Mouse (Mus musculus): ENCODE measurements around the gene A730061H03Rik. TPM values are rescaled to one million over a fixed set of nuclear protein-coding genes. Genes with fewer than 3 reads are reported as not detected.
A peak's percentile ranks its signal among the peaks of the same experiment; 100 is the strongest.

The A730061H03Rik gene
- polyA plus RNA-seq, 1 experiment, result 0.86 TPM

- Histone ChIP-seq H3K4me3 (ENCODE audit: insufficient read depth, low read length) (no peak overlapping the region), H3K27ac (ENCODE audit: insufficient read depth, low read length) (no peak overlapping the region), H3K4me1 (ENCODE audit: control insufficient read depth, insufficient read depth, low read length) (peaks cover 1% of the 10 kb centered on the region; the same call in 1 of the 2 replicates)
- TF ChIP-seq CTCF (IDR thresholded peaks at IDR 0.05; ENCODE audit: extremely low read depth, insufficient read depth, low read length) (peak; percentile 30; the same call in 1 of the 2 replicates), POLR2A (IDR thresholded peaks at IDR 0.05; ENCODE audit: extremely low read depth, insufficient read depth, low read length) (no peak)
Measured at GRCm38 (mm10) chr14:55581981-55582681, 21.9 kb upstream of the A730061H03Rik start.

- Histone ChIP-seq H3K27ac (ENCODE audit: insufficient read depth, low read length) (no peak overlapping the region), H3K4me3 (ENCODE audit: insufficient read depth, low read length) (no peak overlapping the region), H3K4me1 (ENCODE audit: control insufficient read depth, insufficient read depth, low read length) (peaks cover 1% of the 10 kb centered on the region; the same call in 1 of the 2 replicates)
- TF ChIP-seq POLR2A (IDR thresholded peaks at IDR 0.05; ENCODE audit: extremely low read depth, insufficient read depth, low read length), result 0 out of 2 replicates have a peak, but pooled peaks have one; percentile 5
- TF ChIP-seq CTCF (IDR thresholded peaks at IDR 0.05; ENCODE audit: extremely low read depth, insufficient read depth, low read length), result no peak
Measured at GRCm38 (mm10) chr14:55580731-55581130, 20.5 kb upstream of the A730061H03Rik start.

GRCm38 (mm10) chr14:55579511-55580496 is 19.6 kb upstream of the A730061H03Rik start:
- H3K4me3 ChIP-seq (ENCODE audit: insufficient read depth, low read length), result no peak overlapping the region
- H3K27ac ChIP-seq (ENCODE audit: insufficient read depth, low read length), result no peak overlapping the region
- H3K4me1 ChIP-seq (ENCODE audit: control insufficient read depth, insufficient read depth, low read length), result peaks cover 1% of the 10 kb centered on the region; the same call in 1 of the 2 replicates
- no peak for TF ChIP-seq CTCF (IDR thresholded peaks at IDR 0.05; ENCODE audit: extremely low read depth, insufficient read depth, low read length)
- no peak for TF ChIP-seq POLR2A (IDR thresholded peaks at IDR 0.05; ENCODE audit: extremely low read depth, insufficient read depth, low read length)

DNA sequence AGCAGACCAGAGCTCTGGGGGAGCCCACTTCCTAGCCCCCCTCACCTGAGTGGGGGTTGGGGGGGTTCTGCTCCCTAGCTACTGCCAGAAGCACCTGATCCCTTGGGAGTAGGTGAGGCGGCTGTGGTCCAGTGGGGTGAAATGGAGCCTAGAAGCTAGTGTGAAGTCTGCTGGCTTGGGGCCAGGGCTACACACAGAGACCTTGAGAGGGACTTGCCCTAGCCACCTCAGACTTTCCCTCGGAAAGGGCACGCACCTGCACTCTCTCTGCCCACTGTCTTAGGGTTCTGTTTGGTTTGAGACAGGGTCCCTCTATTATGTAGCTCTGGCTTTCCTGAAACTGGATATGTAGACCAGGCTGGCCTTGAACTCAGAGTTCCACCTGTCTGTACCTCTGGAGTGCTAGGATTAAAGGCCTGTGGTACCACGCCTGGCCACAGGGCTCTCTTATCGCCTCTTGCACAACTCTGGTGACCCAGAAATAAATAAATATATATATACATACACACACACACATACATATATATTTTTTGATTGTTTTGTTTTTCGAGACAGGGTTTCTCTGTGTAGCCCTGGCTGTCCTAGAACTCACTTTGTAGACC is 18.6 kb upstream of the A730061H03Rik start:
- TF ChIP-seq POLR2A (IDR thresholded peaks at IDR 0.05; ENCODE audit: extremely low read depth, insufficient read depth, low read length), result no peak
- TF ChIP-seq CTCF (IDR thresholded peaks at IDR 0.05; ENCODE audit: extremely low read depth, insufficient read depth, low read length), result no peak
- Histone ChIP-seq H3K27ac (ENCODE audit: insufficient read depth, low read length) (peak overlapping the region; percentile 67), H3K4me1 (ENCODE audit: control insufficient read depth, insufficient read depth, low read length) (peaks cover 1% of the 10 kb centered on the region; the same call in 1 of the 2 replicates), H3K4me3 (ENCODE audit: insufficient read depth, low read length) (peak overlapping the region; percentile 56)

DNA sequence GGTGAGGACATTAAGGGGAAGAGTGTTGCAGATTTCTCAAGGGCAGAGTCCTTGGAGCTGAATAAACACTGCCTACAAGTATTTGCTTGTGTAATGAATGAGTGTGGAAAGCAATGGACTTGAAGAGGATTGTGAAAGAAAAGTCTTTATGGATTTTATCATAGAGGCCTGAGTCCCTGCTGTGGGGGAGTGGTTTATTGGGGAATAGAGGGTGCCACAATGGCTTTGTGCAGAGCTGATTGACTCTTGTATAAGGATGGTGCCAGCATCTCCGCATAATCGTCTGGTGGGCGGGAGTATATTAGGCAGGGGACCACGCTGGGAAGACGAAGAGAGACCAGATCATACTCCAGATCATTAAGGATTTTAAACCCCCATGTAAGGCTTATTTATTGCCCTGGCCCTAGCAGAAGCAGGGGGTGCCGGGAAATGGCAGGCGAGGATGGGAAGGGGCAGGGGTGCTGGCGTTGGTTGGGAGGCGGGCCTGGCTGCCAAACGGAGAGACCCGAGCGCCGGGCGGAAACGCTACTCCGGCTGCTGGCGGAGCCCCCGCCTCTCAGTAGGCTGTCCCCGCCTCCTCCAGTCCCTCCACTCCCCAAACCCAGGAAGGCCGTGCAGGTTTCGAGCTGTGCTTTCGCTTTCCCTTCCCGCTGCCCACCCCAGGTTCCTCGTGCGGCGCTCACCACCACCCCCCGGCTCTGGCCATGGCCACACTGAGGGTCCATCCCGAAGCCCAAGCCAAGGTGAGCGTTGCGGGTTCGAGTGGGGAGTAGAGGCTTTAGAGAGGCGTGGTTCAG is 17.9 kb upstream of the A730061H03Rik start, which contains the start of gene Psme1:
Psme1 (plus strand) TSS at position 253 of the 797 bp plus-strand sequence.
- TF ChIP-seq POLR2A (IDR thresholded peaks at IDR 0.05; ENCODE audit: extremely low read depth, insufficient read depth, low read length), result 0 out of 2 replicates have a peak, but pooled peaks have one; percentile 14
- TF ChIP-seq CTCF (IDR thresholded peaks at IDR 0.05; ENCODE audit: extremely low read depth, insufficient read depth, low read length), result no peak
- Histone ChIP-seq H3K4me3 (ENCODE audit: insufficient read depth, low read length) (peak within 1 kb of the TSS; percentile 56), H3K4me1 (ENCODE audit: control insufficient read depth, insufficient read depth, low read length) (peaks cover 1% of the 10 kb centered on the region; the same call in 1 of the 2 replicates), H3K27ac (ENCODE audit: insufficient read depth, low read length) (peak within 1 kb of the TSS; percentile 67)

- Histone ChIP-seq H3K4me1 (ENCODE audit: control insufficient read depth, insufficient read depth, low read length) (peaks cover 1% of the 10 kb centered on the region; the same call in 1 of the 2 replicates), H3K4me3 (ENCODE audit: insufficient read depth, low read length) (no peak overlapping the region), H3K27ac (ENCODE audit: insufficient read depth, low read length) (no peak overlapping the region)
- TF ChIP-seq POLR2A (IDR thresholded peaks at IDR 0.05; ENCODE audit: extremely low read depth, insufficient read depth, low read length) (no peak), CTCF (IDR thresholded peaks at IDR 0.05; ENCODE audit: extremely low read depth, insufficient read depth, low read length) (no peak)
Measured at GRCm38 (mm10) chr14:55576376-55576775, 16.2 kb upstream of the A730061H03Rik start.

DNA sequence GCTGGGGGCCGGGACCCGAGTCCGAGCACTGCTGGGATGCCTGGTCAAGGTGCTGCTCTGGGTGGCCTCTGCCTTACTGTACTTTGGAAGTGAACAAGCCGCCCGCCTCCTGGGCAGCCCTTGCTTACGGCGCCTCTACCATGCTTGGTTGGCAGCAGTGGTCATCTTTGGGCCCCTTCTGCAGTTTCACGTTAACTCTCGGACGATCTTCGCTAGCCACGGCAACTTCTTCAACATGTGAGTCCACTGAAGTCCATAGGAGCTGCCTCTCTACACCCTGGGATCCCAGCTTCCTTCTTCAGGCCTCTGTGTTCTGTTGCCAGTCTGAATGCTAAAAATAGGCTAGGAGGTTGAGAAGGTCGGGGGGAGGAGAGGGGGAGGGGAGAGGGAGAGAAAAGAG is 15.5 kb upstream of the A730061H03Rik start:
- H3K27ac ChIP-seq (ENCODE audit: insufficient read depth, low read length), result no peak overlapping the region
- no peak overlapping the region for H3K4me3 ChIP-seq (ENCODE audit: insufficient read depth, low read length)
- TF ChIP-seq CTCF (IDR thresholded peaks at IDR 0.05; ENCODE audit: extremely low read depth, insufficient read depth, low read length), result no peak
- TF ChIP-seq POLR2A (IDR thresholded peaks at IDR 0.05; ENCODE audit: extremely low read depth, insufficient read depth, low read length), result no peak
- peaks cover 1% of the 10 kb centered on the region; the same call in 1 of the 2 replicates for H3K4me1 ChIP-seq (ENCODE audit: control insufficient read depth, insufficient read depth, low read length)

- H3K4me3 ChIP-seq (ENCODE audit: insufficient read depth, low read length), result no peak within 1 kb of the TSS
- peaks cover 1% of the 10 kb centered on the region; the same call in 1 of the 2 replicates for H3K4me1 ChIP-seq (ENCODE audit: control insufficient read depth, insufficient read depth, low read length)
- H3K27ac ChIP-seq (ENCODE audit: insufficient read depth, low read length), result no peak within 1 kb of the TSS
- no peak for TF ChIP-seq CTCF (IDR thresholded peaks at IDR 0.05; ENCODE audit: extremely low read depth, insufficient read depth, low read length)
Measured at GRCm38 (mm10) chr14:55575302-55575701, 15.1 kb upstream of the A730061H03Rik start, which contains the start of gene Fitm1. Gene Fitm1, plus strand, starts transcription at chr14:55575617.
